Mouse (Mus musculus) small intestine, adult 2 months (tissue): ENCODE data around the gene Ssx2ip.

ENCODE experiments used
- CTCF ChIP-seq: fragments of 200-500 bp; IDR thresholded peaks from 2 replicates; pipeline ENCODE4 v1.5.1; 2012; ENCODE audit warnings: low read depth, mild to moderate bottlenecking, control low read depth, inconsistent platforms, low read length, moderate library complexity, mixed read lengths; ENCODE audit not compliant: insufficient replicate concordance, insufficient read length; ENCODE audit errors: extremely low read depth
- POLR2A ChIP-seq: fragments of 200-500 bp; IDR thresholded peaks from 2 replicates; pipeline ENCODE4 v1.6.1; 2012; ENCODE audit warnings: low read depth, mild to moderate bottlenecking, control low read depth, inconsistent platforms, low read length, moderate library complexity

- TF ChIP-seq CTCF, result no peak
- TF ChIP-seq POLR2A, result no peak
Measured at GRCm38 (mm10) chr3:146376337-146377130, 27.9 kb upstream of the Ssx2ip start.
